Mouse (Mus musculus) MEL (cell line): ENCODE data around the gene Mrpl49.

Experiments used
- CHD1 ChIP-seq: IDR thresholded peaks from 2 replicates; pipeline ENCODE4 v1.6.1; 2012; ENCODE audit warnings: low read depth, mild to moderate bottlenecking, inconsistent platforms, low read length, improper control_type of control experiment
- EP300 ChIP-seq, 2 experiments: IDR thresholded peaks; 2 replicates each; pipeline ENCODE4 v1.6.1; 2011; ENCODE audit warnings: improper control_type of control experiment in 2 of 2, low read length in 2 of 2, low read depth in 1 of 2, mild to moderate bottlenecking in 1 of 2
- POLR2A ChIP-seq, 2 experiments: IDR thresholded peaks; 2 replicates each; pipeline ENCODE4 v1.6.1; 2011 to 2012; ENCODE audit warnings: low read length in 2 of 2, mild to moderate bottlenecking in 2 of 2, control low read depth in 1 of 2, improper control_type of control experiment in 1 of 2, low read depth in 1 of 2, moderate library complexity in 1 of 2; ENCODE audit not compliant: control insufficient read depth in 1 of 2, insufficient read depth in 1 of 2, poor library complexity in 1 of 2

GRCm38 (mm10) chr19:6067011-6067723 is 9.6 kb upstream of the Mrpl49 start:
- TF ChIP-seq CHD1: no peak
- no peak for TF ChIP-seq POLR2A (IDR thresholded peaks at IDR 0.05; ENCODE audit: control insufficient read depth in 1 of 2, insufficient read depth in 1 of 2, low read depth in 1 of 2, low read length in 2 of 2, poor library complexity in 1 of 2)
- TF ChIP-seq EP300 (IDR thresholded peaks at IDR 0.05; ENCODE audit: low read depth in 1 of 2, low read length in 2 of 2): no peak
